Mouse (Mus musculus): ENCODE results near the gene St6galnac4. TPM values are rescaled to one million over a fixed set of nuclear protein-coding genes. Genes with fewer than 3 reads are reported as not detected.
A peak's percentile ranks its signal among the peaks of the same experiment; 100 is the strongest.

Gene St6galnac4
- polyA plus RNA-seq, 1 experiment from 2014 or later: 13.6 TPM

DNA sequence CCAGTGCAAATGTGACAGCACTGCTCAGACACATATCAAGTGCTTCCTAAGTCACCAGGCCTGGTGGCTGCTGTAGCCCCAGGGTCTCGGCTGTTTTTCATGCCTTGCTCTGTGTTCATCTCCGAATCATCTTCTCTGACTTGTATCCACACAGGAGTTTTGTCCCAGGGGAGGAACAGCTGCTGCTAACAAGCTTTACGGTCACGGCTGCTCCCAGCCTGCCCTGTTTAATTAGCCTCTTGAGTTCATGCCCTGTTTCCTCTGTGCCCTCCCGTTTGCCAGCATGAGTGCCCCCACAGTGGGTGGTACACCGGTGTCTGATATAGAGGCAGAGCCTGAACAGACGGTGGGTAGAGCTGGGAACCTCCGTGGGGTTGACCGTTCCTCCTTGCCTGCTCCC lies 31.2 kb downstream of the St6galnac4 start:
- 70% methylated on average over 9 of the region's 9 CpGs for WGBS
- no peak overlapping the region for H3K4me3 ChIP-seq (ENCODE audit: low read depth, low read length)
- H3K4me1 ChIP-seq (ENCODE audit: control insufficient read depth, insufficient read depth, low read length): peaks cover 12% of the 10 kb centered on the region
- H3K36me3 ChIP-seq (ENCODE audit: control insufficient read depth, insufficient read depth, low read length): no peaks in the 10 kb centered on the region; the same call in 1 of the 2 replicates
- H3K9me3 ChIP-seq (ENCODE audit: control insufficient read depth, low read length): no peaks in the 10 kb centered on the region; the same call in 1 of the 2 replicates
- no peaks in the 10 kb centered on the region for H3K27me3 ChIP-seq (ENCODE audit: control insufficient read depth, insufficient read depth, low read length)
- ATAC-seq (ENCODE audit: low FRiP score) (no peak), DNase-seq (ENCODE audit: low spot score, missing footprints) (no peak)
- H3K9ac ChIP-seq (ENCODE audit: low read length): no peak overlapping the region
- H3K4me2 ChIP-seq: no peak overlapping the region
- H3K27ac ChIP-seq (ENCODE audit: low read depth, low read length): no peak overlapping the region

DNA sequence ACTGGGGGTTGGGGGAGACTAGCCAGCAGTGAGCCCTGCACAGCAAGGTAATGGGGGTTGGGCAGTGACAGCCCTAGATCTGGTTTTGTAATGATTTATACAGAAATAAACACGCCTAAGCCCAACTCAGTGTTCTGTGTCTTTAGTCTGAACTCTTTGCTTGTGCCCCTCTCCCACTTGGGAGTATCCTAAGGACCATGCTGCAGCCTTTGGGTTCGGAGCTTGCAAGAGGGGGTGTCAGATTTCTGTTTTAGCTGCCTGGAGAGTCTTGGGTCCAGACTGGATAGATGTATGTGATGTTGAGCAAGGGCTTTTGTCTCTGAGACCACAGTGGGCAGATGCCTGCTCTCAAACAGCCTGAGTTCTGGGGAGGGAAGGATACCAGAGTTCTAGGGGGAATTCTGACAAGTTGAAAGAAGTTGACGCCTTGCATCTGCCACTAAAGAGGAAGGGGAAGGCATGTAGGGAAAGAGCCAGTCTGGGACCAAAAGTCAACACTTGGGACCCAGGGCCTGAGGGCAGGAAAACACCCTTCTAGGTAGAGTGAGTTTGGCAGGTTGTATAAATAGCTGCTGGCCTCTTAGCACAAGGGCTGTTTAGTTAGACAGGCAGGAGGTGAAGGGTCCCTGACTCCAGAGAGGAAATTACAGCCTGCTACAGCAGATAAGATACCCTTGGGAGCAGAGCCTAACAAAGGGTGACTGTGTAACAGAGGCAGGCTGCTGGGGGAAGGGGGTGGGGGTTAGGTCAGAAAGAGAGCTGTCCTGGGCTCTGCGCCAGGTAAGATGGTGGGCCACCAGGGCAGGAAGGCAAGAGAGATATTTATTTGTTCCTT lies 34.0 kb downstream of the St6galnac4 start:
- H3K4me2 ChIP-seq: no peak overlapping the region
- H3K4me3 ChIP-seq (ENCODE audit: low read depth, low read length): no peak overlapping the region
- no peak overlapping the region for H3K9ac ChIP-seq (ENCODE audit: low read length)
- DNase-seq (ENCODE audit: low spot score, missing footprints) (no peak), ATAC-seq (ENCODE audit: low FRiP score) (no peak)
- WGBS: 48% methylated on average over 4 of the region's 4 CpGs
- no peaks in the 10 kb centered on the region; the same call in 1 of the 2 replicates for H3K36me3 ChIP-seq (ENCODE audit: control insufficient read depth, insufficient read depth, low read length)
- H3K27ac ChIP-seq (ENCODE audit: low read depth, low read length): no peak overlapping the region
- H3K4me1 ChIP-seq (ENCODE audit: control insufficient read depth, insufficient read depth, low read length): peaks cover 23% of the 10 kb centered on the region
- H3K27me3 ChIP-seq (ENCODE audit: control insufficient read depth, insufficient read depth, low read length): no peaks in the 10 kb centered on the region
- no peaks in the 10 kb centered on the region; the same call in 1 of the 2 replicates for H3K9me3 ChIP-seq (ENCODE audit: control insufficient read depth, low read length)

DNA sequence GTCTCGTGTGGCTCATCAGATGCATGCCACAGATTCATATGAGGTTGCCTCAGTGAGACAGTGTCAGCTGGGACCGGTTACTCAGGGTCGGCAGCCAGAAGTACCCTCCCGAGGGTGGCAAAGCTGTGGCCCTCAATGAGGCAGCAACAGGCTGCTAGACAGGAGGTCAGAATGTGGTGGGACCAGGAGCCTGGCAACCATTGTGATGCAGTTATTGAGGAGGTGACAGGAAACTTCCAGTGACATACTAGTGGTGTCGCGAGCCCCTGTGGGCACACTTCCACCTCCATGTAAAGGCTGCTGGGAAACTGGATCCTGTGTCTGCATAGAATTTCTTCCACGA lies 34.6 kb downstream of the St6galnac4 start, which contains the start of gene Ak1:
Gene Ak1, plus strand, starts transcription at position 242 of the 343 bp plus-strand sequence.
- no peak within 1 kb of the TSS for H3K4me2 ChIP-seq
- H3K27ac ChIP-seq (ENCODE audit: low read depth, low read length): no peak within 1 kb of the TSS
- 57% methylated on average over 7 of the region's 7 CpGs for WGBS
- H3K4me3 ChIP-seq (ENCODE audit: low read depth, low read length): no peak within 1 kb of the TSS
- H3K27me3 ChIP-seq (ENCODE audit: control insufficient read depth, insufficient read depth, low read length): no peaks in the 10 kb centered on the region
- H3K9ac ChIP-seq (ENCODE audit: low read length): no peak within 1 kb of the TSS
- no peaks in the 10 kb centered on the region; the same call in 1 of the 2 replicates for H3K9me3 ChIP-seq (ENCODE audit: control insufficient read depth, low read length)
- no peaks in the 10 kb centered on the region; the same call in 1 of the 2 replicates for H3K36me3 ChIP-seq (ENCODE audit: control insufficient read depth, insufficient read depth, low read length)
- ATAC-seq (ENCODE audit: low FRiP score) (no peak), DNase-seq (ENCODE audit: low spot score, missing footprints) (no peak)
- peaks cover 24% of the 10 kb centered on the region for H3K4me1 ChIP-seq (ENCODE audit: control insufficient read depth, insufficient read depth, low read length)

DNA sequence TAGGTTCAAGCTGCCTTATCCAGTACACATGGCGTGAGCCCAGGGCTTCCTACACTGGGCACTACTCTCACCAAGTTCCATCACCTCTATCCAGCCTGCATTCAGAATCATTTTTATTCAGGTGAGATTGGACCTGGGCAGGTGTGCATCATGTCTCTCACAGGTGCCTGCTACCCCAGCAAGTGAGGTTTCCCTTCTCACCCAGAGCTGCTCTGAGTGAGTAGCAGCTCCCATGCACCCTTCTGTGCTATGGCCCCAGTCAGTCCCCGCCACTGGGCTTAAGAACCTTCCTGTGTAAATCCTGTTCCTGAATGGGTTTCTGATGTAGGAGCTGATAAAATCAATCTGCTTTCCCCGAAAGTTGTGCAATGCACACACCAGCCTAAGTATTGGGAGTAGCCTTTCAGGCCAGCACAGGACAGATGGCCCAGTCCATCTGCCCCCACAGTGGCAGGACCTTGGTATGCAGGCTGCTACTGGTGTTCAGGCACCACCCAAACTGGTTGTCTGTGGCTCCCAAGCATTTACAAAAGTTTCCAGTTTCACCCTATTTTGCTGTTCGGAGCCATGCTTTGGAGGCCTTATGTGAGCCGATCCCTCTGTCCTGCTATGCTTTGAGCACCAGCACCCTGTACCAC lies 37.3 kb downstream of the St6galnac4 start:
- no peaks in the 10 kb centered on the region for H3K27me3 ChIP-seq (ENCODE audit: control insufficient read depth, insufficient read depth, low read length)
- ATAC-seq (ENCODE audit: low FRiP score) (no peak), DNase-seq (ENCODE audit: low spot score, missing footprints) (no peak)
- no peaks in the 10 kb centered on the region for H3K36me3 ChIP-seq (ENCODE audit: control insufficient read depth, insufficient read depth, low read length)
- no peak overlapping the region for H3K4me2 ChIP-seq
- WGBS: 76% methylated on average over 5 of the region's 5 CpGs
- H3K9ac ChIP-seq (ENCODE audit: low read length): no peak overlapping the region
- H3K27ac ChIP-seq (ENCODE audit: low read depth, low read length): no peak overlapping the region
- H3K4me3 ChIP-seq (ENCODE audit: low read depth, low read length): no peak overlapping the region
- peaks cover 29% of the 10 kb centered on the region for H3K4me1 ChIP-seq (ENCODE audit: control insufficient read depth, insufficient read depth, low read length)
- no peaks in the 10 kb centered on the region for H3K9me3 ChIP-seq (ENCODE audit: control insufficient read depth, low read length)

DNA sequence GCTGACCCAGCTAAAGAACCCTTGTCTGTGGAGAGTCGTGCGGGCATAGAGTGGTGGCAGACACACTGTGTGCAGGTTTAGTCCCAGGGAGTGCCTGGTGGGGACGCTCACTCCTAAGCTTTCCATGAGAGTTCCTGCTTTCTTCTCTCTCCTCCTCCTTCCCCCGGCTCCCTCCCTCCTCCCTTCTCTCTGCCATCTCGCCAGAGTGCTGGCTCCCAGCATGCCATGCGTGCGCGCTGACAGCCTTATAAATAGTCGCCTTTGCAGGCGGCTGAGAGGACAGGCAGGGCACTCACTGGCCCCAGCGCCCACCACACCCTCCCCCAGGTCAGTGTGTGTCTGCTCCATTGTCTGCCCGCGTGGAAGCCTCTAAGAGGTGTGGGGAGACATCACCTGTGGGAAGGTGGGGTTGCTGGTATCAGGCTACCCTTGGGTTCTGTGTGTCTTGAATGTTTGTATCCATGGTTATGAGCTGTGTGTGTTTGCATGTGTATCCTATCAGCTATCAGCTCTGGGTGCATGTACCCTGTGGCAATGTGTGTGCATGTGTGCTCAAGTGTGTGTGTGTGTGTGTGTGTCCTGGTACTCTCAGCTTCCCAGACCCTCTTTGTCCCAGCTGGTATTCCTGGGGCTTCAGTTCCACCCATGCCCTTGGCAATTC lies 38.4 kb downstream of the St6galnac4 start:
- H3K36me3 ChIP-seq (ENCODE audit: control insufficient read depth, insufficient read depth, low read length): no peaks in the 10 kb centered on the region
- peak; percentile 93 for DNase-seq (ENCODE audit: low spot score, missing footprints)
- WGBS: 2% methylated on average over 13 of the region's 13 CpGs
- peak overlapping the region; percentile 43 for H3K4me2 ChIP-seq
- H3K4me3 ChIP-seq (ENCODE audit: low read depth, low read length): peak overlapping the region; percentile 8; the same call in 1 of the 2 replicates
- peak; percentile 62; the same call in 1 of the 2 replicates for ATAC-seq (ENCODE audit: low FRiP score)
- H3K27ac ChIP-seq (ENCODE audit: low read depth, low read length): no peak overlapping the region; the same call in 1 of the 2 replicates
- H3K9ac ChIP-seq (ENCODE audit: low read length): peak overlapping the region; percentile 56
- no peaks in the 10 kb centered on the region for H3K27me3 ChIP-seq (ENCODE audit: control insufficient read depth, insufficient read depth, low read length)
- H3K9me3 ChIP-seq (ENCODE audit: control insufficient read depth, low read length): no peaks in the 10 kb centered on the region
- H3K4me1 ChIP-seq (ENCODE audit: control insufficient read depth, insufficient read depth, low read length): peaks cover 29% of the 10 kb centered on the region

DNA sequence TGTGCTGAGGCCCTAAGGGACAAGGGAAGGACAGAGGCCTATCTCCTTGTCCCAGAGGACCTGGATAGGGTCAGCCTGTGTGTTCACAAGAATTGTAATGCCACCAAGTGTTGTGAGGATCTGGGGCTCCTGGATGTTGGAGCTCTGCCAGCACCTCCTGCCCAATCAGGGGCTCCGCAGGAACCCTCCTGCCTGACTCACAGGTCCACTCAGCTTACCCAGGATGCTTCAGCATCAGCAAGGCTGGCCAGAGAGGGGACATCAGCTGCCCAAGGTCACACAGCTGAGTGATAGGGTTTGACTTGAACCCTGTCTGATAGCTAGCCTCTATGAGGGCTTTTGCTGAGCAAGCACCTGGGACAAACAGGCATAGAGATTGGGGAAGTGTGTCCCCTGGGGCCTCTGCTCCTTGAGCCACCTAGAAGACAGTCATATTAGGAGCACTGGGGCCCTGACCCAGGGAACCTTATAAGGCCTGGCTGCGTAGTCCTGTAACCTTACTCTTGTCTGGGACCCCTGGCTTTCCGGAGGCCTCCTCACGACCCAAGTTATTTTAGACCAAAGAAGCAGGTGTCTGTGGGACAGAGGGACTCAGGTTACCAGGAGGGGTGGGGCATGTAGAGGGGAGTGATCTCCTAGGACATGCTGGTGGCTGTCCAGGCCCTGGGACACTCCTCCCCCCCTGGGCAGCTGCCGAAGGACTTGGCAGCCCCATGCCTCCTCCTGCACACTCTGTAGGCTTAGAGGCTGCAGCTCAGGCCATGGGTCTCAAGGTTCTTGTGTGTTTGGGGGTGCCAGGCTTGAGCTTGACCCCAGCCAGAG lies 39.2 kb downstream of the St6galnac4 start:
- peaks cover 25% of the 10 kb centered on the region for H3K4me1 ChIP-seq (ENCODE audit: control insufficient read depth, insufficient read depth, low read length)
- DNase-seq (ENCODE audit: low spot score, missing footprints) (no peak), ATAC-seq (ENCODE audit: low FRiP score) (no peak)
- H3K36me3 ChIP-seq (ENCODE audit: control insufficient read depth, insufficient read depth, low read length): no peaks in the 10 kb centered on the region
- no peak overlapping the region for H3K4me3 ChIP-seq (ENCODE audit: low read depth, low read length)
- peak overlapping the region; percentile 56 for H3K9ac ChIP-seq (ENCODE audit: low read length)
- no peak overlapping the region for H3K27ac ChIP-seq (ENCODE audit: low read depth, low read length)
- H3K4me2 ChIP-seq: peak overlapping the region; percentile 43
- no peaks in the 10 kb centered on the region for H3K27me3 ChIP-seq (ENCODE audit: control insufficient read depth, insufficient read depth, low read length)
- WGBS: 64% methylated on average over 5 of the region's 5 CpGs
- no peaks in the 10 kb centered on the region for H3K9me3 ChIP-seq (ENCODE audit: control insufficient read depth, low read length)

DNA sequence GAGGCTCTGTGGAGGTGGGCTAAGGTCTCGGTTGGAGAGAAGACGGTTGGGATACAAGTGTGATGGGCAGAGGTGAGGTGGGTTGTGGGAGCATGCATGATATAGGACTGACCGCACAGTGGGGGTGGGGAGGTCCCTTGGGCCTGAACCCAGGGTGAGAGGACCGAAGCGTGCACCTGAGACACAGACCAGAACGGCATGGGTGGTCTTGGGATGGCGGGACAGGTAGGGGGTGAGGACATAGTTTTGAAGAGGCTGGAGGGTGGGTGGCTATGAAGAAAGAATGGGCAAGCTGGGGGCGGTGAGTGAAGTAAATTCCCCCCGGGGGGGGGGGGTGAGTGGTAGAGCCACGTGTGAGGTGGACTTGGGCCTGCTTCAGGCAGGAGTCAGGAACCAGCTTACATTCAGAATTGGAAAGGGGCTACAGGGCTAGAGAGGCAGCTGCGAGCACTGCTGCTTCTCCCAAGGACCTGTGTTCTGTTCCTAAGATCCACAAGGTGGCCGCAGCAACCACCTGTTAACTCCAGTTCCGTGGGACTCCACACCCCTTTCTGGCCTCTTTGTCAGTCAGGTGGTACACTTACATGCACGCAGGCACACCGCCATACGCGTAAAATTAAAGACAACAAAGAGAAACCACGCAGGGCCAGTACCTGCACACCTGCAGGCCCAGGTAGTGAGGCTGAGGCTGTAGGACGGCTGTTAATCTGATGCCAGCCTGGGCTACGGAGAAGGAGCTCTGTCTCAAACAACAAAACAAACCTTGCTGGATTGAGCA lies 40.6 kb downstream of the St6galnac4 start:
- WGBS: 65% methylated on average over 19 of the region's 20 CpGs
- H3K4me1 ChIP-seq (ENCODE audit: control insufficient read depth, insufficient read depth, low read length): peaks cover 27% of the 10 kb centered on the region
- no peak overlapping the region for H3K4me2 ChIP-seq
- no peak overlapping the region for H3K4me3 ChIP-seq (ENCODE audit: low read depth, low read length)
- H3K27me3 ChIP-seq (ENCODE audit: control insufficient read depth, insufficient read depth, low read length): no peaks in the 10 kb centered on the region
- H3K36me3 ChIP-seq (ENCODE audit: control insufficient read depth, insufficient read depth, low read length): no peaks in the 10 kb centered on the region
- no peak overlapping the region for H3K9ac ChIP-seq (ENCODE audit: low read length)
- H3K27ac ChIP-seq (ENCODE audit: low read depth, low read length): no peak overlapping the region
- DNase-seq (ENCODE audit: low spot score, missing footprints) (no peak), ATAC-seq (ENCODE audit: low FRiP score) (no peak)
- H3K9me3 ChIP-seq (ENCODE audit: control insufficient read depth, low read length): no peaks in the 10 kb centered on the region

DNA sequence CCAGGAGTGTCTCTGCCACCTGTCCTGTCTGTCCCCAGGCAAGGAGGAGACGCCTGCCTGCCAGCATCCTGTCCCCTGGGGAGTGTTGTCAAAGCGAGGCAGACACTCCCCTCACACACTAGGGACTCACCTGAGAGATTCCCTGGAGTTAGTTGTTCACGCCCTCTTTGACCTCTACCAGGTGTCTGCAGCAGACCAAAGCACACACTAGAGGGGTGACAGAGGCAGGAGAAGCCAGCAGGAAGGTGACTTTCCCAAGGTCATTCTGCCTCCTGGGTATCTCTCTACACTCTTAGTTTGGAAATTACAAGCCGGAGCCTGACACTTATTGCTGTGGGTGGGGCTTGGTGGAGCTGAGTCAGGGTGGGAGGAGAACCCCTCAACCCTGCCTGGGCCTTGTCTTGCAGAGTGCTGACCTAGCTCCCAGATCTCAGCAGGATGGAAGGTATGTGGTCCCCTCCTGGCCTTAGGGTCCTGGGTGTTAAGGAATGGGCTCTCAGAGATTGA lies 41.2 kb downstream of the St6galnac4 start:
- Histone ChIP-seq H3K27me3 (ENCODE audit: control insufficient read depth, insufficient read depth, low read length) (no peaks in the 10 kb centered on the region), H3K4me1 (ENCODE audit: control insufficient read depth, insufficient read depth, low read length) (peaks cover 27% of the 10 kb centered on the region), H3K36me3 (ENCODE audit: control insufficient read depth, insufficient read depth, low read length) (no peaks in the 10 kb centered on the region), H3K27ac (ENCODE audit: low read depth, low read length) (no peak overlapping the region), H3K4me2 (no peak overlapping the region), H3K9me3 (ENCODE audit: control insufficient read depth, low read length) (no peaks in the 10 kb centered on the region), H3K4me3 (ENCODE audit: low read depth, low read length) (no peak overlapping the region), H3K9ac (ENCODE audit: low read length) (no peak overlapping the region)
- ATAC-seq (ENCODE audit: low FRiP score): no peak
- DNase-seq (ENCODE audit: low spot score, missing footprints): no peak
- WGBS: 70% methylated on average over 4 of the region's 4 CpGs
